Mouse (Mus musculus): ENCODE data around the gene Gm10972. TPM values are rescaled to one million over a fixed set of nuclear protein-coding genes. Genes with fewer than 3 reads are reported as not detected.
"Not testable (repeated sequence)": the region's sequence is repeated elsewhere in the genome, so short reads cannot be mapped to it uniquely, and the experiment has no call there.

Gene Gm10972
- not detected in 2 replicates for polyA plus RNA-seq (2015; fragmentation: Nextera tagmentation; extraction: Ambion mirVana)

GRCm38 (mm10) chr3:94642495-94643162 is at the start of gene Gm10972:
Gm10972 (plus strand) TSS chr3:94643112.
- H3K27ac ChIP-seq; H3K4me3 ChIP-seq (replicated peaks); H3K4me2 ChIP-seq; H3K9ac ChIP-seq; H3K4me1 ChIP-seq; H3K36me3 ChIP-seq; H3K9me3 ChIP-seq (replicated peaks); ATAC-seq (replicated peaks; ENCODE audit: low FRiP score); H3K27me3 ChIP-seq: not testable (repeated sequence)
- WGBS: 82% methylated on average over 2 of the region's 2 CpGs

GRCm38 (mm10) chr3:94595871-94596287 is 47.0 kb upstream of the Gm10972 start:
- 89% methylated on average over 6 of the region's 6 CpGs for WGBS
- H3K9me3 ChIP-seq (replicated peaks): no peaks in the 10 kb centered on the region; the same call in 1 of the 2 replicates
- H3K36me3 ChIP-seq: no peaks in the 10 kb centered on the region
- H3K4me2 ChIP-seq: no peak overlapping the region
- no peak overlapping the region for H3K27ac ChIP-seq
- ATAC-seq (replicated peaks; ENCODE audit: low FRiP score): no peak
- no peaks in the 10 kb centered on the region for H3K4me1 ChIP-seq
- no peak overlapping the region for H3K9ac ChIP-seq
- H3K27me3 ChIP-seq: no peaks in the 10 kb centered on the region
- no peak overlapping the region for H3K4me3 ChIP-seq (replicated peaks)

- Histone ChIP-seq H3K9ac (no peak overlapping the region), H3K27me3 (no peaks in the 10 kb centered on the region), H3K4me2 (no peak overlapping the region), H3K9me3 (replicated peaks) (no peaks in the 10 kb centered on the region; the same call in 1 of the 2 replicates), H3K36me3 (no peaks in the 10 kb centered on the region), H3K27ac (no peak overlapping the region), H3K4me3 (replicated peaks) (no peak overlapping the region), H3K4me1 (no peaks in the 10 kb centered on the region)
- ATAC-seq (replicated peaks; ENCODE audit: low FRiP score): no peak
- 58% methylated on average over 3 of the region's 3 CpGs for WGBS
Measured at GRCm38 (mm10) chr3:94597224-94597779, 45.6 kb upstream of the Gm10972 start.

- no peaks in the 10 kb centered on the region for H3K27me3 ChIP-seq
- peak; percentile 22; the same call in 1 of the 2 replicates for ATAC-seq (replicated peaks; ENCODE audit: low FRiP score)
- H3K9me3 ChIP-seq (replicated peaks): no peaks in the 10 kb centered on the region
- no peaks in the 10 kb centered on the region for H3K36me3 ChIP-seq
- H3K9ac ChIP-seq: no peak overlapping the region
- H3K4me1 ChIP-seq: no peaks in the 10 kb centered on the region
- H3K4me3 ChIP-seq (replicated peaks): no peak overlapping the region
- no peak overlapping the region for H3K4me2 ChIP-seq
- WGBS: 3% methylated on average over 4 of the region's 4 CpGs
- H3K27ac ChIP-seq: no peak overlapping the region
Measured at GRCm38 (mm10) chr3:94601959-94602358, 41.0 kb upstream of the Gm10972 start.

- no peaks in the 10 kb centered on the region for H3K36me3 ChIP-seq
- H3K4me3 ChIP-seq (replicated peaks): no peak overlapping the region
- no peak overlapping the region for H3K27ac ChIP-seq
- no peak overlapping the region for H3K4me2 ChIP-seq
- no peaks in the 10 kb centered on the region for H3K27me3 ChIP-seq
- 92% methylated on average over 3 of the region's 3 CpGs for WGBS
- no peaks in the 10 kb centered on the region for H3K9me3 ChIP-seq (replicated peaks)
- 0 out of 2 replicates have a peak, but pooled peaks cover 8% of the 10 kb centered on the region for H3K4me1 ChIP-seq
- no peak for ATAC-seq (replicated peaks; ENCODE audit: low FRiP score)
- H3K9ac ChIP-seq: no peak overlapping the region
Measured at GRCm38 (mm10) chr3:94609621-94610020, 33.3 kb upstream of the Gm10972 start.

GRCm38 (mm10) chr3:94610581-94610980 is 32.3 kb upstream of the Gm10972 start:
- no peak overlapping the region for H3K9ac ChIP-seq
- no peaks in the 10 kb centered on the region for H3K36me3 ChIP-seq
- 75% methylated on average over 2 of the region's 2 CpGs for WGBS
- no peak for ATAC-seq (replicated peaks; ENCODE audit: low FRiP score)
- no peaks in the 10 kb centered on the region for H3K9me3 ChIP-seq (replicated peaks)
- 0 out of 2 replicates have a peak, but pooled peaks cover 8% of the 10 kb centered on the region for H3K4me1 ChIP-seq
- no peaks in the 10 kb centered on the region for H3K27me3 ChIP-seq
- H3K27ac ChIP-seq: no peak overlapping the region
- no peak overlapping the region for H3K4me3 ChIP-seq (replicated peaks)
- H3K4me2 ChIP-seq: no peak overlapping the region

- Histone ChIP-seq H3K36me3 (no peaks in the 10 kb centered on the region), H3K4me3 (replicated peaks) (no peak overlapping the region), H3K27me3 (no peaks in the 10 kb centered on the region), H3K9ac (no peak overlapping the region), H3K27ac (no peak overlapping the region), H3K9me3 (replicated peaks) (no peaks in the 10 kb centered on the region), H3K4me2 (no peak overlapping the region), H3K4me1 (0 out of 2 replicates have a peak, but pooled peaks cover 8% of the 10 kb centered on the region)
- ATAC-seq (replicated peaks; ENCODE audit: low FRiP score): no peak
- WGBS: 53% methylated on average over 4 of the region's 4 CpGs
Measured at GRCm38 (mm10) chr3:94611343-94611742, 31.6 kb upstream of the Gm10972 start.

GRCm38 (mm10) chr3:94611834-94612233 is 31.1 kb upstream of the Gm10972 start:
- Histone ChIP-seq H3K4me1 (0 out of 2 replicates have a peak, but pooled peaks cover 8% of the 10 kb centered on the region), H3K36me3 (no peaks in the 10 kb centered on the region), H3K4me2 (no peak overlapping the region), H3K9me3 (replicated peaks) (no peaks in the 10 kb centered on the region), H3K27me3 (no peaks in the 10 kb centered on the region), H3K9ac (no peak overlapping the region), H3K4me3 (replicated peaks) (no peak overlapping the region), H3K27ac (no peak overlapping the region)
- 73% methylated on average over 5 of the region's 5 CpGs for WGBS
- ATAC-seq (replicated peaks; ENCODE audit: low FRiP score): no peak

GRCm38 (mm10) chr3:94612274-94612673 is 30.6 kb upstream of the Gm10972 start:
- 90% methylated on average over 1 of the region's 1 CpGs for WGBS
- no peak overlapping the region for H3K4me2 ChIP-seq

GRCm38 (mm10) chr3:94613258-94613878 is 29.5 kb upstream of the Gm10972 start:
- 61% methylated on average over 7 of the region's 7 CpGs for WGBS
- Histone ChIP-seq H3K4me3 (replicated peaks) (no peak overlapping the region), H3K36me3 (no peaks in the 10 kb centered on the region), H3K4me2 (no peak overlapping the region), H3K27ac (peak overlapping the region; percentile 37; the same call in 1 of the 2 replicates), H3K27me3 (no peaks in the 10 kb centered on the region), H3K4me1 (0 out of 2 replicates have a peak, but pooled peaks cover 8% of the 10 kb centered on the region), H3K9me3 (replicated peaks) (no peaks in the 10 kb centered on the region), H3K9ac (no peak overlapping the region)
- ATAC-seq (replicated peaks; ENCODE audit: low FRiP score): peak; percentile 81

More at GRCm38 (mm10) chr3:94612274-94612673, 30.6 kb upstream of the Gm10972 start:
- Histone ChIP-seq H3K4me3 (replicated peaks) (no peak overlapping the region), H3K9ac (no peak overlapping the region), H3K27me3 (no peaks in the 10 kb centered on the region), H3K27ac (no peak overlapping the region), H3K9me3 (replicated peaks) (no peaks in the 10 kb centered on the region), H3K36me3 (no peaks in the 10 kb centered on the region), H3K4me1 (0 out of 2 replicates have a peak, but pooled peaks cover 8% of the 10 kb centered on the region)
- no peak for ATAC-seq (replicated peaks; ENCODE audit: low FRiP score)

- ATAC-seq (replicated peaks; ENCODE audit: low FRiP score): no peak
- no peak overlapping the region for H3K4me2 ChIP-seq
- 79% methylated on average over 4 of the region's 4 CpGs for WGBS
- H3K27me3 ChIP-seq: no peaks in the 10 kb centered on the region
- no peak overlapping the region for H3K4me3 ChIP-seq (replicated peaks)
- H3K4me1 ChIP-seq: 0 out of 2 replicates have a peak, but pooled peaks cover 8% of the 10 kb centered on the region
- H3K9me3 ChIP-seq (replicated peaks): no peaks in the 10 kb centered on the region
- H3K9ac ChIP-seq: no peak overlapping the region
- H3K36me3 ChIP-seq: no peaks in the 10 kb centered on the region
- H3K27ac ChIP-seq: no peak overlapping the region
Measured at GRCm38 (mm10) chr3:94616717-94617116, 26.2 kb upstream of the Gm10972 start.
